Mouse (Mus musculus): ENCODE measurements around the gene Atp8a2. TPM values are rescaled to one million over a fixed set of nuclear protein-coding genes. Genes with fewer than 3 reads are reported as not detected.

Atp8a2 gene
- total and polyA plus RNA-seq, 2 experiments from 2014 or later, result 5.2 to 115 TPM

GRCm38 (mm10) chr14:60086808-60087725 is 109.9 kb downstream of the Atp8a2 start:
- 13% methylated on average over 26 of the region's 33 CpGs for WGBS
- no peak overlapping the region for H3K9ac ChIP-seq (replicated peaks; ENCODE audit: low read depth, low read length)

GRCm38 (mm10) chr14:60086254-60086807 is 110.6 kb downstream of the Atp8a2 start:
- 7% methylated on average over 21 of the region's 21 CpGs for WGBS
- Histone ChIP-seq H3K27ac (ENCODE audit: low read depth) (no peak overlapping the region), H3K27me3 (ENCODE audit: control insufficient read depth, insufficient read depth, low read length) (0 out of 2 replicates have a peak, but pooled peaks cover 5% of the 10 kb centered on the region), H3K9ac (replicated peaks; ENCODE audit: low read depth, low read length) (no peak overlapping the region), H3K4me1 (ENCODE audit: control insufficient read depth, insufficient read depth) (0 out of 2 replicates have a peak, but pooled peaks cover 7% of the 10 kb centered on the region), H3K9me3 (replicated peaks; ENCODE audit: control insufficient read depth, low read length) (no peaks in the 10 kb centered on the region), H3K36me3 (replicated peaks; ENCODE audit: control insufficient read depth, insufficient read depth, low read length) (no peaks in the 10 kb centered on the region), H3K4me2 (ENCODE audit: low read depth, low read length) (peak overlapping the region; percentile 62), H3K4me3 (ENCODE audit: low read depth, low read length) (peak overlapping the region; percentile 32)
- TF ChIP-seq EP300 (IDR thresholded peaks at IDR 0.05; ENCODE audit: low read depth), result no peak
- no peak for TF ChIP-seq CTCF (IDR thresholded peaks at IDR 0.05; ENCODE audit: low read depth)
- ATAC-seq (ENCODE audit: insufficient read depth, low read depth), result no peak
- DNase-seq (ENCODE audit: low spot score), result no peak

More at GRCm38 (mm10) chr14:60086808-60087725, 109.9 kb downstream of the Atp8a2 start:
- Histone ChIP-seq H3K4me2 (ENCODE audit: low read depth, low read length) (peak overlapping the region; percentile 62), H3K27me3 (ENCODE audit: control insufficient read depth, insufficient read depth, low read length) (0 out of 2 replicates have a peak, but pooled peaks cover 5% of the 10 kb centered on the region), H3K4me1 (ENCODE audit: control insufficient read depth, insufficient read depth) (0 out of 2 replicates have a peak, but pooled peaks cover 7% of the 10 kb centered on the region), H3K36me3 (replicated peaks; ENCODE audit: control insufficient read depth, insufficient read depth, low read length) (no peaks in the 10 kb centered on the region), H3K4me3 (ENCODE audit: low read depth, low read length) (peak overlapping the region; percentile 32), H3K9me3 (replicated peaks; ENCODE audit: control insufficient read depth, low read length) (no peaks in the 10 kb centered on the region), H3K27ac (ENCODE audit: low read depth) (no peak overlapping the region)
- ATAC-seq (ENCODE audit: insufficient read depth, low read depth), result peak; percentile 80
- no peak for DNase-seq (ENCODE audit: low spot score)
- no peak for TF ChIP-seq EP300 (IDR thresholded peaks at IDR 0.05; ENCODE audit: low read depth)
- TF ChIP-seq CTCF (IDR thresholded peaks at IDR 0.05; ENCODE audit: low read depth), result no peak

GRCm38 (mm10) chr14:60082771-60083170 is 114.2 kb downstream of the Atp8a2 start:
- TF ChIP-seq CTCF (IDR thresholded peaks at IDR 0.05; ENCODE audit: low read depth) (no peak), EP300 (IDR thresholded peaks at IDR 0.05; ENCODE audit: low read depth) (no peak)
- DNase-seq (ENCODE audit: low spot score) (no peak), ATAC-seq (ENCODE audit: insufficient read depth, low read depth) (no peak)
- Histone ChIP-seq H3K27me3 (ENCODE audit: control insufficient read depth, insufficient read depth, low read length) (0 out of 2 replicates have a peak, but pooled peaks cover 5% of the 10 kb centered on the region), H3K27ac (ENCODE audit: low read depth) (no peak overlapping the region), H3K9me3 (replicated peaks; ENCODE audit: control insufficient read depth, low read length) (no peaks in the 10 kb centered on the region), H3K4me3 (ENCODE audit: low read depth, low read length) (no peak overlapping the region), H3K9ac (replicated peaks; ENCODE audit: low read depth, low read length) (no peak overlapping the region), H3K36me3 (replicated peaks; ENCODE audit: control insufficient read depth, insufficient read depth, low read length) (no peaks in the 10 kb centered on the region), H3K4me2 (ENCODE audit: low read depth, low read length) (no peak overlapping the region), H3K4me1 (ENCODE audit: control insufficient read depth, insufficient read depth) (0 out of 2 replicates have a peak, but pooled peaks cover 7% of the 10 kb centered on the region)
- WGBS, result 80% methylated on average over 8 of the region's 8 CpGs

GRCm38 (mm10) chr14:60072496-60072895 is 124.5 kb downstream of the Atp8a2 start:
- ATAC-seq (ENCODE audit: insufficient read depth, low read depth), result no peak
- Histone ChIP-seq H3K27me3 (ENCODE audit: control insufficient read depth, insufficient read depth, low read length) (no peaks in the 10 kb centered on the region), H3K9me3 (replicated peaks; ENCODE audit: control insufficient read depth, low read length) (no peaks in the 10 kb centered on the region), H3K4me1 (ENCODE audit: control insufficient read depth, insufficient read depth) (no peaks in the 10 kb centered on the region), H3K4me2 (ENCODE audit: low read depth, low read length) (no peak overlapping the region), H3K36me3 (replicated peaks; ENCODE audit: control insufficient read depth, insufficient read depth, low read length) (no peaks in the 10 kb centered on the region), H3K27ac (ENCODE audit: low read depth) (no peak overlapping the region), H3K4me3 (ENCODE audit: low read depth, low read length) (no peak overlapping the region), H3K9ac (replicated peaks; ENCODE audit: low read depth, low read length) (no peak overlapping the region)
- WGBS, result 66% methylated on average over 4 of the region's 4 CpGs
- DNase-seq (ENCODE audit: low spot score), result no peak
- TF ChIP-seq EP300 (IDR thresholded peaks at IDR 0.05; ENCODE audit: low read depth), result no peak

- Histone ChIP-seq H3K4me2 (ENCODE audit: low read depth, low read length) (no peak overlapping the region), H3K9me3 (replicated peaks; ENCODE audit: control insufficient read depth, low read length) (no peaks in the 10 kb centered on the region), H3K9ac (replicated peaks; ENCODE audit: low read depth, low read length) (no peak overlapping the region), H3K36me3 (replicated peaks; ENCODE audit: control insufficient read depth, insufficient read depth, low read length) (no peaks in the 10 kb centered on the region), H3K27me3 (ENCODE audit: control insufficient read depth, insufficient read depth, low read length) (no peaks in the 10 kb centered on the region), H3K4me3 (ENCODE audit: low read depth, low read length) (no peak overlapping the region), H3K4me1 (ENCODE audit: control insufficient read depth, insufficient read depth) (no peaks in the 10 kb centered on the region), H3K27ac (ENCODE audit: low read depth) (no peak overlapping the region)
- no peak for DNase-seq (ENCODE audit: low spot score)
- TF ChIP-seq CTCF (IDR thresholded peaks at IDR 0.05; ENCODE audit: low read depth), result no peak
- no peak for TF ChIP-seq EP300 (IDR thresholded peaks at IDR 0.05; ENCODE audit: low read depth)
- 54% methylated on average over 3 of the region's 3 CpGs for whole genome bisulfite sequencing
- ATAC-seq (ENCODE audit: insufficient read depth, low read depth), result no peak
Measured at GRCm38 (mm10) chr14:60065186-60065585, 131.8 kb downstream of the Atp8a2 start.

Measured in heart, postnatal 0 days (tissue).